Mouse (Mus musculus): Measurements from ENCODE around the gene Olfr131.
"Not testable (repeated sequence)": the region's sequence is repeated elsewhere in the genome, so short reads cannot be mapped to it uniquely, and the experiment has no call there.

Gene Olfr131

DNA sequence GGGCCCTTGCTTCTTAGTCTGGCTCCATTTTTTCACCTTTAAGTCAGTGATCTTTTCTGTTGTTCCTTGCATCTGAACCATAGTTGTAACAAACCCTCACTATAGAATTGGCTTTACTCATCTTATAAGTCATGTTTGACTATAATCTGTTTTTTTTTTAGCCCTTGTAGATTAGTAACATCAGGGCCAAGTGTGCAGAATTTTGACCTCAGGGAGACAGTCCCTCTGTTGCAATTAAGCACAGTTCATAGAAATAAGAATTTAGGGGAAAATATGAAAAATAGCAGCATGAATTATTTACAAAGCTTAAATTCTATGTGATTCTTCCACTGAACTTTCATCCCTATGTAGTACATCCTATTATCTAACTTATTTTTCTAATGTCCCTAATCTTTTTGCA lies at the start of gene Olfr131:
Gene Olfr131, minus strand, starts transcription at position 101 of the 400 bp plus-strand sequence.
- no peak for DNase-seq

DNA sequence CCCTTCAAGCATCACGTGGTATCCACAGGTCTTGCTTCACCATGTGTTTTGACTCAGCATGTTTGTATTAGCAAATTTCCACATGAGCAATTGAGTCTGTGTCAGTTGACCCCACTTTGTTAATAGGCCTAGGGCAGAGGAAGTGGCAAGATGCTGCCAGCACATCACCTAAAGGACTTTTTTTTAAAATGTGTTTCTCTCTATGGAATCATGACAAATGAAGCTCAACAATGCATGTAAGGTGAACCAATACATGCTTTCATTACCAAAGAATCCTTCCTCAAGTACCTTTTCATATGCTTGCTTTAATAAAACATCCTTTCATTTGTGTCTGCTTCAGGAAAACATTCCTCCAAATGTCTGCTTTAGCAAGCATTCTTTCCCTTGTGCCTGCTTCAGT lies 45.9 kb upstream of the Olfr131 start, which contains the start of gene Olfr132:
Gene Olfr132, minus strand, starts transcription at position 101 of the 400 bp plus-strand sequence.
- DNase-seq: no peak

DNA sequence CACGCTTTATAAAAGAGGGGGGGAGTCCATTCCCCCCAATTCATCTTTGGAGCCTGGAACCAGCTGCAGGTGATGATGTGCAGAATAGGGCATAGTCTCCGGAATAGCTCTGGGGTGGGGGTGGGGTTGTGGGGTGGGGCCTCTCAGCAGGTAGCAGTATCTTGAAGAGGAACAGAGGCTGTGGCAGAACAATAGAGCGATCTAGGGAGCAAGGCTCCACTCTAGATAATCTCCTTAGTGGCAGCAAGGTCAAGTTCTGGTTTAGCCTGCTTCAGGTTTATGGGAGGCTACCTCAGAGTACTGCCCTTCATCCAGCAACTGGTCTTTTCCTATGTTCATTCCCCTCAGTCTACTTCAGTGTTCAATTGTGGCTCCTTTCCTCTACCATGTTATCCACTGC lies 36.9 kb upstream of the Olfr131 start:
- DNase-seq: not testable (repeated sequence)

DNA sequence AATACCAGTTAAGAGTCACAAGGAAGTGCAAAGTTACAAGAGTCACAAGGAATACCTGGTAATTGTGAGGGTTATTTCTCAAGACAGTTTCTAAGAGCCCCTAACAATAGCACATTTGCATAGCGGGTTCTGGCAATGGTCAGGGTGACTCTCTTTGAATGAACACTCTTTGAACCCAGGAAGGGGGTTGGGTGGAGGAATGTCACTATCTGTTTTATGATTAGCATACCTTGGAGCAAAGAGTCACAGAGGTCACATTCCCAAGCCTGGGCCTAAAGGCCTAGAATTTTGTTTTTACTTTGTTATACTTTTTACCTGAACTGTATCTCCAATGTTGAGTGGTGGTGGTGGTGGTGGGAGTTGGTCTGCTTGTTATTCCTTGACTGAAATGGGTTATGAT lies 35.7 kb upstream of the Olfr131 start:
- not testable (repeated sequence) for DNase-seq

DNA sequence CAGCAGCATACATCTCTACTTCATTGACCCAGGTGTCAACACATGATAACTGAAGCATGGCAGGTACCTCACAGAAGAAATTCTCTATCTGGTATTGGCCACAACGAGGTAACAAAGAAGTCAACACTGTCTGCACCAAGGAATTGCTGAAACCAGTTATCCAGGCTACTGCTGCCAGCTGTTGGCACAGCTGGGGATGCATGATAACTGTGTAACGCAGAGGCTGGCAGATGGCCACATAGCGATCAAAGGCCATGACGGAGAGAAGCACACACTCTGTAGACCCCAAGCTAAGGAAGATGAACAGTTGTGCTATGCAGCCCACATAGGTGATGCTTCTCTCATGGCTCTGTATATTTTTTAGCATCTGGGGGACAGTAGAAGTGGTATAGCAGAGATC lies 6.1 kb downstream of the Olfr131 start:
- no peak for DNase-seq

DNA sequence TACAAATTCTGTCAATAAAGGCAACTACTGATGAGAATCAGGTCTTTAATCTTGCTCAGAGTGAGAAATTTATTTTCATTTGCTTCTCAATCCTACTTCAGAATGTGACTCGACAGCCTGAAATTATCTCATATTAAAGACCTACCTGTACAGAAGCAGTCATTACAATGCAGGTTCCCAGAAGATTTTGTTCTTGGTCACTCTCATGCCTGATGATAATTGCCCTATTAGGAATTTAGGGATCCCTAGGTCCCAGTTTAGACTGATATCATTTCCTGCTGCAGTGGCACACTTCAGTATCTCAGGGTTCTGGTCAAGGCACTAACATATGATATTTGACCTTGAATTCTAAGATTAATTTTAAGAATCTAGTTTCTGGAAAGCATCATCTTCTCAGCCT lies 24.9 kb downstream of the Olfr131 start, which contains the start of gene Olfr130:
Gene Olfr130, plus strand, starts transcription at position 301 of the 400 bp plus-strand sequence.
- DNase-seq: no peak

DNA sequence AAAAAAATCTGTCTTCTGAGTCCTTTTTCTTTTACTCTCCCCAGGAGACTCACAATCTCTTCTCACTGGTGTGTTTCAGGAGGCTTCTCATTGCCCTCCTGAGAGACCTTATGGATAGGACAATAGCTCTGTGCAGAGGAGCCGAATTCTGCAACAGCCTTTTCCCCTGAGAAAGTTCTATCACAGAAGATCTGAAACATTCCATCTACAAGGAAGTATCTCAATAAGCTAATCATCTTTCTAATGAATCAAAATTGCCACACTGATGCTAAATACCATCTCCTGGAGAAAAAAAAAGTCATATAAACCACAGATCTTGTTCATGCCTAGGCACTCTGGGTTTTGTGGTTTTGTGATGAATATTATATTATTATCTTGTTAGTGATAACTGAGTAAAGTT lies 28.5 kb downstream of the Olfr131 start, which contains the start of gene Olfr129:
Gene Olfr129, minus strand, starts transcription at position 101 of the 400 bp plus-strand sequence.
- DNase-seq: no peak
